Mouse (Mus musculus): Measurements from ENCODE around the gene Gna12. TPM values are rescaled to one million over a fixed set of nuclear protein-coding genes. Genes with fewer than 3 reads are reported as not detected.

Gene Gna12
- polyA plus RNA-seq, 1 experiment = 34.8 TPM

GRCm38 (mm10) chr5:140819594-140819993, 10.6 kb downstream of the Gna12 start:
- Histone ChIP-seq H3K4me1 (ENCODE audit: control insufficient read depth, insufficient read depth, insufficient read length, low read length) (peaks cover 18% of the 10 kb centered on the region; the same call in 1 of the 2 replicates), H3K27ac (ENCODE audit: insufficient read depth, low read depth, low read length) (no peak overlapping the region), H3K4me3 (ENCODE audit: low read depth, low read length) (no peak overlapping the region), H3K36me3 (ENCODE audit: control insufficient read depth, insufficient read depth, low read length) (no peaks in the 10 kb centered on the region), H3K27me3 (ENCODE audit: control insufficient read depth, insufficient read depth, low read length) (no peaks in the 10 kb centered on the region)
- TF ChIP-seq POLR2A (IDR thresholded peaks at IDR 0.05; ENCODE audit: low read depth, low read length) = no peak
- no peak for TF ChIP-seq CTCF (IDR thresholded peaks at IDR 0.05; ENCODE audit: extremely low read depth, insufficient read length, insufficient replicate concordance, low read depth, low read length)
- WGBS = 76% methylated on average over 4 of the region's 4 CpGs

- TF ChIP-seq CTCF (IDR thresholded peaks at IDR 0.05; ENCODE audit: extremely low read depth, insufficient read length, insufficient replicate concordance, low read depth, low read length) = no peak
- TF ChIP-seq POLR2A (IDR thresholded peaks at IDR 0.05; ENCODE audit: low read depth, low read length) = no peak
- Histone ChIP-seq H3K4me3 (ENCODE audit: low read depth, low read length) (no peak overlapping the region), H3K4me1 (ENCODE audit: control insufficient read depth, insufficient read depth, insufficient read length, low read length) (peaks cover 18% of the 10 kb centered on the region; the same call in 1 of the 2 replicates), H3K27ac (ENCODE audit: insufficient read depth, low read depth, low read length) (no peak overlapping the region), H3K36me3 (ENCODE audit: control insufficient read depth, insufficient read depth, low read length) (no peaks in the 10 kb centered on the region), H3K27me3 (ENCODE audit: control insufficient read depth, insufficient read depth, low read length) (no peaks in the 10 kb centered on the region)
- WGBS = 78% methylated on average over 5 of the region's 5 CpGs
These were observed 11.7 kb downstream of the Gna12 start for GRCm38 (mm10) chr5:140818482-140819076.

GRCm38 (mm10) chr5:140816950-140817568, 13.2 kb downstream of the Gna12 start:
- Histone ChIP-seq H3K27me3 (ENCODE audit: control insufficient read depth, insufficient read depth, low read length) (no peaks in the 10 kb centered on the region), H3K4me3 (ENCODE audit: low read depth, low read length) (no peak overlapping the region), H3K27ac (ENCODE audit: insufficient read depth, low read depth, low read length) (no peak overlapping the region), H3K4me1 (ENCODE audit: control insufficient read depth, insufficient read depth, insufficient read length, low read length) (peaks cover 20% of the 10 kb centered on the region; the same call in 1 of the 2 replicates), H3K36me3 (ENCODE audit: control insufficient read depth, insufficient read depth, low read length) (no peaks in the 10 kb centered on the region)
- TF ChIP-seq POLR2A (IDR thresholded peaks at IDR 0.05; ENCODE audit: low read depth, low read length) (no peak), CTCF (IDR thresholded peaks at IDR 0.05; ENCODE audit: extremely low read depth, insufficient read length, insufficient replicate concordance, low read depth, low read length) (no peak)
- WGBS = 51% methylated on average over 6 of the region's 6 CpGs

- Histone ChIP-seq H3K36me3 (ENCODE audit: control insufficient read depth, insufficient read depth, low read length) (no peaks in the 10 kb centered on the region), H3K4me1 (ENCODE audit: control insufficient read depth, insufficient read depth, insufficient read length, low read length) (peaks cover 20% of the 10 kb centered on the region; the same call in 1 of the 2 replicates), H3K27me3 (ENCODE audit: control insufficient read depth, insufficient read depth, low read length) (no peaks in the 10 kb centered on the region), H3K4me3 (ENCODE audit: low read depth, low read length) (no peak overlapping the region), H3K27ac (ENCODE audit: insufficient read depth, low read depth, low read length) (no peak overlapping the region)
- WGBS = 82% methylated on average over 3 of the region's 3 CpGs
- TF ChIP-seq POLR2A (IDR thresholded peaks at IDR 0.05; ENCODE audit: low read depth, low read length) (no peak), CTCF (IDR thresholded peaks at IDR 0.05; ENCODE audit: extremely low read depth, insufficient read length, insufficient replicate concordance, low read depth, low read length) (no peak)
These were observed 14.2 kb downstream of the Gna12 start for GRCm38 (mm10) chr5:140816008-140816407.

- no peak overlapping the region for H3K4me3 ChIP-seq (ENCODE audit: low read depth, low read length)
- no peak for TF ChIP-seq CTCF (IDR thresholded peaks at IDR 0.05; ENCODE audit: extremely low read depth, insufficient read length, insufficient replicate concordance, low read depth, low read length)
- TF ChIP-seq POLR2A (IDR thresholded peaks at IDR 0.05; ENCODE audit: low read depth, low read length) = no peak
- 13% methylated on average over 9 of the region's 9 CpGs for WGBS
- H3K4me1 ChIP-seq (ENCODE audit: control insufficient read depth, insufficient read depth, insufficient read length, low read length) = peaks cover 20% of the 10 kb centered on the region; the same call in 1 of the 2 replicates
- no peaks in the 10 kb centered on the region for H3K36me3 ChIP-seq (ENCODE audit: control insufficient read depth, insufficient read depth, low read length)
- H3K27me3 ChIP-seq (ENCODE audit: control insufficient read depth, insufficient read depth, low read length) = no peaks in the 10 kb centered on the region
- H3K27ac ChIP-seq (ENCODE audit: insufficient read depth, low read depth, low read length) = no peak overlapping the region
These were observed 15.0 kb downstream of the Gna12 start for GRCm38 (mm10) chr5:140815059-140815728.

GRCm38 (mm10) chr5:140814403-140814802, 15.8 kb downstream of the Gna12 start:
- Histone ChIP-seq H3K27me3 (ENCODE audit: control insufficient read depth, insufficient read depth, low read length) (no peaks in the 10 kb centered on the region), H3K36me3 (ENCODE audit: control insufficient read depth, insufficient read depth, low read length) (no peaks in the 10 kb centered on the region), H3K4me3 (ENCODE audit: low read depth, low read length) (no peak overlapping the region), H3K4me1 (ENCODE audit: control insufficient read depth, insufficient read depth, insufficient read length, low read length) (peaks cover 20% of the 10 kb centered on the region; the same call in 1 of the 2 replicates), H3K27ac (ENCODE audit: insufficient read depth, low read depth, low read length) (no peak overlapping the region)
- WGBS = 83% methylated on average over 5 of the region's 5 CpGs
- TF ChIP-seq CTCF (IDR thresholded peaks at IDR 0.05; ENCODE audit: extremely low read depth, insufficient read length, insufficient replicate concordance, low read depth, low read length) (no peak), POLR2A (IDR thresholded peaks at IDR 0.05; ENCODE audit: low read depth, low read length) (no peak)

- no peak overlapping the region for H3K4me3 ChIP-seq (ENCODE audit: low read depth, low read length)
- TF ChIP-seq POLR2A (IDR thresholded peaks at IDR 0.05; ENCODE audit: low read depth, low read length) = no peak
- no peak for TF ChIP-seq CTCF (IDR thresholded peaks at IDR 0.05; ENCODE audit: extremely low read depth, insufficient read length, insufficient replicate concordance, low read depth, low read length)
- no peaks in the 10 kb centered on the region for H3K27me3 ChIP-seq (ENCODE audit: control insufficient read depth, insufficient read depth, low read length)
- peaks cover 17% of the 10 kb centered on the region; the same call in 1 of the 2 replicates for H3K4me1 ChIP-seq (ENCODE audit: control insufficient read depth, insufficient read depth, insufficient read length, low read length)
- WGBS = 63% methylated on average over 4 of the region's 4 CpGs
- H3K27ac ChIP-seq (ENCODE audit: insufficient read depth, low read depth, low read length) = no peak overlapping the region
- H3K36me3 ChIP-seq (ENCODE audit: control insufficient read depth, insufficient read depth, low read length) = no peaks in the 10 kb centered on the region
These were observed 17.5 kb downstream of the Gna12 start for GRCm38 (mm10) chr5:140812699-140813098.
